Mouse (Mus musculus): Measurements from ENCODE around the gene Csrnp2. TPM values are rescaled to one million over a fixed set of nuclear protein-coding genes. Genes with fewer than 3 reads are reported as not detected.
"Not testable (repeated sequence)": the region's sequence is repeated elsewhere in the genome, so short reads cannot be mapped to it uniquely, and the experiment has no call there.

Gene Csrnp2
- 43.5 and 46.5 TPM in 2 replicates for polyA plus RNA-seq (2015; fragmentation: Nextera tagmentation; extraction: Ambion mirVana)

DNA sequence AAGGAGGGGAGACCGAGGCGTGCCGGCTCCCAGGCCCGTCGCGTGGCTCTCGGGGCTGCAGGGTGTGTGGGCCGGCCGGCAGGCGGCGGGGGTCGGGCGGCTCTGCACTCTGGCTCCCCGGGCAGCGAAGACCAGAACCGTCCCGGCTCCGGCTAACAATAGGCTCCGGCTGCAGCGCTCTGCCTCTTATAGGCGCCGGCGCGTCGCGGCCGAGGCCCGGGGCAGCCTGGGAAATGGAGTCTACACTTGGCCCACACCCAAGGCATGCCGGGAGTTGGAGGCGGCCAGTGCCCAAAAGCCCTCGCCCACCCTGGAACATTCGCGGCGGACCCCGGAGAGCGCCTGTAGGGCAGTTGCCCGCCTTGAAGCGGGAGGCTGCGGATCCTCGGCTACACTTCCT is at the start of gene Csrnp2:
Csrnp2 (minus strand) TSS at position 387 of the 400 bp plus-strand sequence.
- no peaks in the 10 kb centered on the region for H3K36me3 ChIP-seq
- peak within 1 kb of the TSS; percentile 86 for H3K9ac ChIP-seq
- H3K9me3 ChIP-seq, result no peaks in the 10 kb centered on the region
- no peaks in the 10 kb centered on the region for H3K27me3 ChIP-seq
- peak; percentile 97 for ATAC-seq (ENCODE audit: low FRiP score, low read depth)
- H3K27ac ChIP-seq (replicated peaks), result peak within 1 kb of the TSS; percentile 95
- peaks cover 41% of the 10 kb centered on the region for H3K4me1 ChIP-seq (replicated peaks)
- 0% methylated on average over 40 of the region's 40 CpGs for WGBS
- H3K4me3 ChIP-seq, result peak within 1 kb of the TSS; percentile 64
- H3K4me2 ChIP-seq, result peak within 1 kb of the TSS; percentile 79

- not testable (repeated sequence) for H3K9me3 ChIP-seq; H3K27me3 ChIP-seq; H3K27ac ChIP-seq (replicated peaks); H3K4me3 ChIP-seq; H3K4me1 ChIP-seq (replicated peaks); H3K4me2 ChIP-seq; H3K9ac ChIP-seq; ATAC-seq (ENCODE audit: low FRiP score, low read depth)
- 98% methylated on average over 14 of the region's 14 CpGs for WGBS
- peaks cover 25% of the 10 kb centered on the region for H3K36me3 ChIP-seq
These were observed 48.4 kb upstream of the Csrnp2 start for GRCm38 (mm10) chr15:100543651-100544030.

DNA sequence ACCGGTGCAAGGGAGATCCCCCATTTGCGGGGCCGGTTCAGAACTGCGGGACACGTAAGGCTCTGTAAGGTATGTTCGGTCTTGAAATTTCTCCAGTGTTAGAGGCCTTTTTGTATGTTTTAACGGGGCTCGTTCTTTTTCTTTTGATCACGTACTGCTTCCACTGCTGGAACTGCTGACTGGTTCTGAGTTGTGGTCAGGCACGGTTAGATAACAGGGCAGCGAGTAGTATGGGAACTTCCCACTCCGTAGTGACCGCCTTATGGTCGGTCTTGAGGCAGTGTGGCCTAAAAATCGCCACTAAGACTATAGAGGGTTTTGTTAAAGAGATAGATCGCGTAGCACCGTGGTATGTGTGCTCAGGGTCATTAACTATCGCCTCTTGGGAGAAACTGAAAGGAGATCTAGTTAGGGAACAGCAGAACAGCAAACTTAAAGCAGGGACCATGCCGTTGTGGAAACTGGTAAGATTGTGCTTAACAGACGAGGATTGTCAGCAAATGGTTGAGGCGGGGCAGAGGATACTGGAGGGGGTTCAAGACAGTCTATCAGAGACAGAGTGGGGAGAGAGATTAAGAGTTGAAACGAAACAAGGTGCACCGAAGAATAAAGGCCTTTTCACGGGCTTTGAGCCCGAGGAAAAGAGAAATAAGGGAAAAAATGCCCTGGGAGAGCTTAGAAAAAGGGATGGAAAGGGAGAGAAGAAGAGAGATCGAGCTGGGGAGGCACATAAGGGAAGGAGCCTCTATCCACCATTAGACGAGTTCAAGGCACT is 47.8 kb upstream of the Csrnp2 start:
- not testable (repeated sequence) for H3K4me3 ChIP-seq; H3K27ac ChIP-seq (replicated peaks); H3K27me3 ChIP-seq; ATAC-seq (ENCODE audit: low FRiP score, low read depth); H3K9ac ChIP-seq; H3K4me2 ChIP-seq; H3K4me1 ChIP-seq (replicated peaks); H3K9me3 ChIP-seq
- peaks cover 20% of the 10 kb centered on the region for H3K36me3 ChIP-seq
- WGBS, result 97% methylated on average over 28 of the region's 28 CpGs

DNA sequence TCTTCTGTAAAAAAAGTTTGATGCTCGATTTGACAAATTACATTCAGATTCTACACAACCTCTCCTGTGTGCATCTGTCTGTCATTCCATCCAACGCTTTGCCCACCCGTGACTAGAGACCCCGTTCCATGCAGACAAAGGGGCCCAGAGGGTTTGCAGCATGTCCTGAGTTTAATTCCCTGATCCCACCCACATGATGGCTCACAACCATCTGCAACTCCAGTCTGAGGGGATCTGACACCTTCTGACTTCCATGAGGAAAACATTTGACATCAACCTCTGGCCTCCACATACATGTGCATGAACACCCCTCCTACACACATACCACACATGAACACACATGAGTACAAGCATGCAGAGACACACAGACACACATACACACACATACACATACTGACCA is 46.1 kb upstream of the Csrnp2 start:
- Histone ChIP-seq H3K9ac (no peak overlapping the region), H3K36me3 (peaks cover 15% of the 10 kb centered on the region), H3K27me3 (no peaks in the 10 kb centered on the region), H3K4me1 (replicated peaks) (no peaks in the 10 kb centered on the region), H3K27ac (replicated peaks) (no peak overlapping the region), H3K9me3 (no peaks in the 10 kb centered on the region), H3K4me3 (no peak overlapping the region), H3K4me2 (no peak overlapping the region)
- ATAC-seq (ENCODE audit: low FRiP score, low read depth), result no peak
- 96% methylated on average over 4 of the region's 4 CpGs for WGBS

DNA sequence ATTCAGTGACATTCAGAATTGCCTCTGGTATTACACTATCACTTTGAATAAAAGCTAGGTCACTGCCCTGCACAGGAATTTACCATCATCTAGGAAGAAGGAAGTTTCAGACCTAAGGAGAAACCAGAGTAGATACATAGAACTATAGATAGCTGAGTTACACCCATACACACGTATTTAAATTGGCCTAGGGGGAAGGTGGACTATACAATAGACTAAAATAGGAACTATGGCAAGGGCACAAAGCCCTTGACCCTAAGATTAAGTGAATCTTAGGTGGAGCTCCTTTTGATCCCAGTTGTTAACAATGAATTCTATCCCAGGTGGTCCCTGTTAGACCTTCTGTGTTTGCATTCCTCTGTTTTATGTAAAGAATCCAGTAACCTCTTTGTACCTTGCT is 45.7 kb upstream of the Csrnp2 start:
- not testable (repeated sequence) for ATAC-seq (ENCODE audit: low FRiP score, low read depth); H3K27me3 ChIP-seq; H3K9ac ChIP-seq; H3K4me2 ChIP-seq; H3K4me1 ChIP-seq (replicated peaks); H3K4me3 ChIP-seq; H3K9me3 ChIP-seq; H3K27ac ChIP-seq (replicated peaks)
- peaks cover 17% of the 10 kb centered on the region for H3K36me3 ChIP-seq
- 91% methylated on average over 1 of the region's 1 CpGs for WGBS

DNA sequence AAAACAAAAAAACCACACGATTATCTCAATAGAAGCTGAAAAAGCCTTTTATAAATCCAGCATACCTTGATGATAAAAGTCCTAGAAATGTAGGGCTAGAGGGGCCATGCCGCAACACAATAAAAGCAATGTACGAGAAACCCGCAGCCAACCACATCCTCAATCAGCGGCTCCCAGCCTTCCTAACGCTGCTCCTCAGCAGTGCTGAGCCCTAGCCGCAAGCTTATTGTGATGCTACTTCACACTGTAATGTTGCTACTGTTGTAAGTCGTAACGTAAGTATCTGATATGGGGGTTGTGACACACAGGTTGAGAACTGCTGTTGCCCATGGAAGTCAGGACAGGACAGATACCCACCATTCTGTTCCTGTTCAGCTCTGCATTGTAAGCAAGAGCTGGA is 44.1 kb upstream of the Csrnp2 start:
- WGBS, result 95% methylated on average over 9 of the region's 9 CpGs
- Histone ChIP-seq H3K36me3 (peaks cover 16% of the 10 kb centered on the region), H3K27ac (replicated peaks) (no peak overlapping the region), H3K27me3 (no peaks in the 10 kb centered on the region), H3K9me3 (no peaks in the 10 kb centered on the region), H3K4me1 (replicated peaks) (no peaks in the 10 kb centered on the region), H3K9ac (no peak overlapping the region), H3K4me3 (no peak overlapping the region), H3K4me2 (no peak overlapping the region)
- no peak for ATAC-seq (ENCODE audit: low FRiP score, low read depth)

GRCm38 (mm10) chr15:100537913-100538312 is 42.6 kb upstream of the Csrnp2 start:
- H3K9me3 ChIP-seq, result no peaks in the 10 kb centered on the region
- H3K4me2 ChIP-seq, result no peak overlapping the region
- no peaks in the 10 kb centered on the region for H3K27me3 ChIP-seq
- WGBS, result 86% methylated on average over 6 of the region's 6 CpGs
- no peaks in the 10 kb centered on the region for H3K4me1 ChIP-seq (replicated peaks)
- H3K9ac ChIP-seq, result no peak overlapping the region
- peaks cover 10% of the 10 kb centered on the region for H3K36me3 ChIP-seq
- ATAC-seq (ENCODE audit: low FRiP score, low read depth), result no peak
- H3K4me3 ChIP-seq, result no peak overlapping the region
- no peak overlapping the region for H3K27ac ChIP-seq (replicated peaks)

GRCm38 (mm10) chr15:100527900-100528299 is 32.6 kb upstream of the Csrnp2 start:
- no peak for ATAC-seq (ENCODE audit: low FRiP score, low read depth)
- no peaks in the 10 kb centered on the region for H3K27me3 ChIP-seq
- WGBS, result 86% methylated on average over 5 of the region's 5 CpGs

DNA sequence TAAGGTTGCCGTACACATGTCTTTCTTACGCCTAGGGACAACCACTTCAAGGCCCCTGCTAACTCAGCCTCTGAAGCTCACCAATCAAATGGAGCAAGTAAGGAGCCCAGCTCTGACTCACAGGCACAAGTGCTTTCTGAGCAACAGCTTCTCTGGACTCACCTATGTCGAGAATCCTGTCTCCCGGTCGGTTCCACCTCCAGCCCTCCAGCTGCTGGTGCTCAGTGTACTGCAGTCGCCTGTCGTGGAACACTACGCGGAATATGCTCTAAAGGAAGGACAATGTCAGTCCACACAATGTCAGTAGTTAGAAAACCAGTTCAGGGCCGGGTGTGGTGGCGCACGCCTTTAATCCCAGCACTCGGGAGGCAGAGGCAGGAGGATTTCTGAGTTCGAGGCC is 30.1 kb upstream of the Csrnp2 start:
- no peaks in the 10 kb centered on the region for H3K9me3 ChIP-seq
- 94% methylated on average over 14 of the region's 14 CpGs for WGBS
- no peak overlapping the region for H3K9ac ChIP-seq
- H3K4me3 ChIP-seq, result no peak overlapping the region
- H3K4me1 ChIP-seq (replicated peaks), result no peaks in the 10 kb centered on the region
- no peaks in the 10 kb centered on the region for H3K27me3 ChIP-seq
- H3K4me2 ChIP-seq, result no peak overlapping the region
- no peak overlapping the region for H3K27ac ChIP-seq (replicated peaks)
- peaks cover 11% of the 10 kb centered on the region for H3K36me3 ChIP-seq
- no peak for ATAC-seq (ENCODE audit: low FRiP score, low read depth)

More at GRCm38 (mm10) chr15:100527900-100528299, 32.6 kb upstream of the Csrnp2 start:
- H3K27ac ChIP-seq (replicated peaks), result no peak overlapping the region
- peaks cover 9% of the 10 kb centered on the region; the same call in 1 of the 2 replicates for H3K36me3 ChIP-seq
- no peak overlapping the region for H3K4me2 ChIP-seq
- H3K4me1 ChIP-seq (replicated peaks), result no peaks in the 10 kb centered on the region
- no peaks in the 10 kb centered on the region for H3K9me3 ChIP-seq
- no peak overlapping the region for H3K4me3 ChIP-seq
- H3K9ac ChIP-seq, result no peak overlapping the region

DNA sequence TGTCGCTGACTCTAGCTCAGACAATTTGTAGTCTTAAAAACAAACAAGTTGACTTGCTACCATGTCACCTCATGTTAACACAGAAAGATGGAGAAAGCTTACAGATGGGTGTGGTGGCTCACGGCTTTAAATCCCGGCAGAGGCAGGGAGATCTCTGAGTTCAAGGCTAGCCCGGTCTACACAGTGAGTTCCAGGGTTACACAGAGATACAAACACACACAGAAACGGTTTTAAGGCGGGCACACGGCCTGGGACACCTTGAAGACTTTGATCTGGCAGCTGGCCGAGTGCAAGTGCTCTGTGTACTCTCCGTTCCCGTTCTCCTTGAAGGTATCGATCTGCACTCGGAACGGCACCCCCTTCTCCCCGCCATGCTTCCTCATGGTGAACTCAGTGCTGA is 25.0 kb upstream of the Csrnp2 start:
- no peak overlapping the region for H3K27ac ChIP-seq (replicated peaks)
- H3K4me1 ChIP-seq (replicated peaks), result no peaks in the 10 kb centered on the region
- H3K9me3 ChIP-seq, result no peaks in the 10 kb centered on the region
- peaks cover 32% of the 10 kb centered on the region for H3K36me3 ChIP-seq
- WGBS, result 95% methylated on average over 14 of the region's 14 CpGs
- no peak overlapping the region for H3K4me2 ChIP-seq
- no peak overlapping the region for H3K9ac ChIP-seq
- ATAC-seq (ENCODE audit: low FRiP score, low read depth), result no peak
- H3K4me3 ChIP-seq, result no peak overlapping the region
- H3K27me3 ChIP-seq, result no peaks in the 10 kb centered on the region

- no peaks in the 10 kb centered on the region for H3K9me3 ChIP-seq
- H3K4me3 ChIP-seq, result no peak overlapping the region
- H3K36me3 ChIP-seq, result peaks cover 61% of the 10 kb centered on the region
- no peaks in the 10 kb centered on the region for H3K4me1 ChIP-seq (replicated peaks)
- no peak for ATAC-seq (ENCODE audit: low FRiP score, low read depth)
- H3K4me2 ChIP-seq, result no peak overlapping the region
- no peaks in the 10 kb centered on the region for H3K27me3 ChIP-seq
- no peak overlapping the region for H3K27ac ChIP-seq (replicated peaks)
- WGBS, result 94% methylated on average over 2 of the region's 2 CpGs
- H3K9ac ChIP-seq, result no peak overlapping the region
These were observed 19.8 kb upstream of the Csrnp2 start for GRCm38 (mm10) chr15:100515121-100515520.

DNA sequence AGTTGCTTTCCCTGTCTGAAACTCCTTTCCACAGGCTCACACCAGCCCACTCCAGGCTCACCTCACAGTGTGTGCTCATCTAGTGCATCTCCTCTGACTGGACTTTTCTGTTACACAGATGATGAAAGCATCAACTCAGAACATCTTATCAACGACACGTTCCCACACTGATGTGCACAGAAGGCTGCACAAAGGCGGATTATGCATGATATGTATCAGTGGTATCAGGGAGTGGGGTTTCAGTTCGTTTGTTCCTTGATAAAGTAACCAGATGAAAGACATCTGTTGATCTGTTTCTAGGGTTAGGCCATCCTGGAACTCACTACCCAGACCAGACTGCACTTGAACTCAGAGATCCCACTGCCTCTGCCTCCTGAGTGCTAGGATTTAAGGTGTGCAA is 18.1 kb upstream of the Csrnp2 start:
- no peak for ATAC-seq (ENCODE audit: low FRiP score, low read depth)
- 93% methylated on average over 4 of the region's 4 CpGs for WGBS
- H3K9ac ChIP-seq, result no peak overlapping the region
- peaks cover 60% of the 10 kb centered on the region for H3K36me3 ChIP-seq
- no peaks in the 10 kb centered on the region for H3K4me1 ChIP-seq (replicated peaks)
- H3K27me3 ChIP-seq, result no peaks in the 10 kb centered on the region
- H3K4me3 ChIP-seq, result no peak overlapping the region
- no peak overlapping the region for H3K27ac ChIP-seq (replicated peaks)
- no peaks in the 10 kb centered on the region for H3K9me3 ChIP-seq
- H3K4me2 ChIP-seq, result no peak overlapping the region

- Histone ChIP-seq H3K4me1 (replicated peaks) (no peaks in the 10 kb centered on the region), H3K36me3 (peaks cover 65% of the 10 kb centered on the region), H3K27me3 (no peaks in the 10 kb centered on the region), H3K9me3 (no peaks in the 10 kb centered on the region), H3K4me3 (no peak overlapping the region), H3K4me2 (no peak overlapping the region), H3K9ac (no peak overlapping the region), H3K27ac (replicated peaks) (no peak overlapping the region)
- ATAC-seq (ENCODE audit: low FRiP score, low read depth), result no peak
- WGBS, result 97% methylated on average over 11 of the region's 11 CpGs
These were observed 14.8 kb upstream of the Csrnp2 start for GRCm38 (mm10) chr15:100510072-100510471.

Measured in hindbrain, embryonic 15.5 days (tissue).